Mouse (Mus musculus): Measurements from ENCODE around the gene Prr3. TPM values are rescaled to one million over a fixed set of nuclear protein-coding genes. Genes with fewer than 3 reads are reported as not detected.

Gene Prr3
- total RNA-seq, 1 experiment = 13.8 TPM

GRCm38 (mm10) chr17:35930627-35931026, 49.4 kb downstream of the Prr3 start:
- TF ChIP-seq ZC3H11A (IDR thresholded peaks at IDR 0.05; ENCODE audit: borderline replicate concordance, low read depth, low read length) = no peak
- no peak for TF ChIP-seq MAFK (IDR thresholded peaks at IDR 0.05; ENCODE audit: insufficient read depth, low read depth, low read length)
- no peak for TF ChIP-seq ZNF384 (IDR thresholded peaks at IDR 0.05; ENCODE audit: low read depth, low read length)
- TF ChIP-seq HCFC1 (IDR thresholded peaks at IDR 0.05; ENCODE audit: borderline replicate concordance, insufficient read depth, low read length) = no peak
- TF ChIP-seq CHD2 (IDR thresholded peaks at IDR 0.05; ENCODE audit: low read depth, low read length) = no peak
- peaks cover 49% of the 10 kb centered on the region for H3K36me3 ChIP-seq (ENCODE audit: control insufficient read depth, insufficient read depth, low read length, poor library complexity, severe bottlenecking)
- no peak overlapping the region for H3K9ac ChIP-seq (ENCODE audit: insufficient read depth, low read depth, low read length, poor library complexity, severe bottlenecking)
- H3K4me1 ChIP-seq (ENCODE audit: control insufficient read depth in 2 of 2, insufficient read depth in 2 of 2, low read length in 2 of 2, poor library complexity in 1 of 2) = no peaks in the 10 kb centered on the region; a peak in 1 of 4 replicates
- no peaks in the 10 kb centered on the region for H3K9me3 ChIP-seq (ENCODE audit: control insufficient read depth, insufficient read depth, low read depth, low read length)
- no peak overlapping the region for H3K4me3 ChIP-seq (ENCODE audit: insufficient read depth in 1 of 2, low read depth in 1 of 2, low read length in 2 of 2, poor library complexity in 1 of 2, severe bottlenecking in 1 of 2)
- in situ Hi-C loops (cut with MboI; ENCODE audit: low sequenced_read_pairs in 2 of 2, unreplicated experiment in 2 of 2) = no loop called here
- no peak overlapping the region for H3K27ac ChIP-seq (ENCODE audit: insufficient read depth, low read depth, low read length, poor library complexity, severe bottlenecking)
- no peak for DNase-seq (ENCODE audit: low read depth, low spot score)

- Histone ChIP-seq H3K9me3 (ENCODE audit: control insufficient read depth, insufficient read depth, low read depth, low read length) (no peaks in the 10 kb centered on the region), H3K36me3 (ENCODE audit: control insufficient read depth, insufficient read depth, low read length, poor library complexity, severe bottlenecking) (peaks cover 56% of the 10 kb centered on the region), H3K9ac (ENCODE audit: insufficient read depth, low read depth, low read length, poor library complexity, severe bottlenecking) (no peak overlapping the region), H3K4me1 (ENCODE audit: control insufficient read depth in 2 of 2, insufficient read depth in 2 of 2, low read length in 2 of 2, poor library complexity in 1 of 2) (no peaks in the 10 kb centered on the region; a peak in 1 of 4 replicates), H3K4me3 (ENCODE audit: insufficient read depth in 1 of 2, low read depth in 1 of 2, low read length in 2 of 2, poor library complexity in 1 of 2, severe bottlenecking in 1 of 2) (no peak overlapping the region), H3K27ac (ENCODE audit: insufficient read depth, low read depth, low read length, poor library complexity, severe bottlenecking) (no peak overlapping the region)
- TF ChIP-seq MAFK (IDR thresholded peaks at IDR 0.05; ENCODE audit: insufficient read depth, low read depth, low read length) = no peak
- TF ChIP-seq HCFC1 (IDR thresholded peaks at IDR 0.05; ENCODE audit: borderline replicate concordance, insufficient read depth, low read length) = no peak
- TF ChIP-seq CHD2 (IDR thresholded peaks at IDR 0.05; ENCODE audit: low read depth, low read length) = no peak
- TF ChIP-seq ZC3H11A (IDR thresholded peaks at IDR 0.05; ENCODE audit: borderline replicate concordance, low read depth, low read length) = no peak
- no peak for TF ChIP-seq ZNF384 (IDR thresholded peaks at IDR 0.05; ENCODE audit: low read depth, low read length)
- in situ Hi-C loops (cut with MboI; ENCODE audit: low sequenced_read_pairs in 2 of 2, unreplicated experiment in 2 of 2) = no loop called here
- DNase-seq (ENCODE audit: low read depth, low spot score) = no peak
Measured at GRCm38 (mm10) chr17:35929534-35929933, 50.5 kb downstream of the Prr3 start.

DNA sequence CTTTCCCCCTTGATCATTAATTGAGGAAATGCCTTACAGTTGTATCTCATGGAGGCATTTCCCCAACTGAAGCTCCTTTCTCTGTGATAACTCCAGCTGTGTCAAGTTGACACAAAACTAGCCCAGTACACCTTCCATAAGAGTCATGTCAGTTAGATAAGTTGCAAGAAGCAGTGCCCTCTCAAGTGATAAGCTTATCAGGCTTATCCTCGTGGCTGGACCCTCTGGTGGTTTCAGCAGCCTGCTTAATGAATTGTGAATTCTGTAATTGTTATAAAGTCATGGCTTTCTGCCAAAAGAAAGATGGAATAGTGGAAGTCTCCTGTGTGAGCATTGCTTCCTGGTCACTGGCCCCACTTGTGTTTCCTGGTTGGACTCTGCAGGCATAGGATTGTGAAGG, 52.6 kb downstream of the Prr3 start:
- no peak for TF ChIP-seq MAFK (IDR thresholded peaks at IDR 0.05; ENCODE audit: insufficient read depth, low read depth, low read length)
- no peak for TF ChIP-seq ZC3H11A (IDR thresholded peaks at IDR 0.05; ENCODE audit: borderline replicate concordance, low read depth, low read length)
- no peak for TF ChIP-seq CHD2 (IDR thresholded peaks at IDR 0.05; ENCODE audit: low read depth, low read length)
- no peak for TF ChIP-seq ZNF384 (IDR thresholded peaks at IDR 0.05; ENCODE audit: low read depth, low read length)
- no peak for TF ChIP-seq HCFC1 (IDR thresholded peaks at IDR 0.05; ENCODE audit: borderline replicate concordance, insufficient read depth, low read length)
- Histone ChIP-seq H3K9me3 (ENCODE audit: control insufficient read depth, insufficient read depth, low read depth, low read length) (no peaks in the 10 kb centered on the region), H3K4me3 (ENCODE audit: insufficient read depth in 1 of 2, low read depth in 1 of 2, low read length in 2 of 2, poor library complexity in 1 of 2, severe bottlenecking in 1 of 2) (no peak overlapping the region), H3K36me3 (ENCODE audit: control insufficient read depth, insufficient read depth, low read length, poor library complexity, severe bottlenecking) (peaks cover 72% of the 10 kb centered on the region), H3K4me1 (ENCODE audit: control insufficient read depth in 2 of 2, insufficient read depth in 2 of 2, low read length in 2 of 2, poor library complexity in 1 of 2) (no peaks in the 10 kb centered on the region; a peak in 1 of 4 replicates), H3K9ac (ENCODE audit: insufficient read depth, low read depth, low read length, poor library complexity, severe bottlenecking) (no peak overlapping the region), H3K27ac (ENCODE audit: insufficient read depth, low read depth, low read length, poor library complexity, severe bottlenecking) (no peak overlapping the region)
- in situ Hi-C loops (cut with MboI; ENCODE audit: low sequenced_read_pairs in 2 of 2, unreplicated experiment in 2 of 2) = no loop called here
- no peak for DNase-seq (ENCODE audit: low read depth, low spot score)

GRCm38 (mm10) chr17:35923281-35923680, 56.8 kb downstream of the Prr3 start:
- H3K9ac ChIP-seq (ENCODE audit: insufficient read depth, low read depth, low read length, poor library complexity, severe bottlenecking) = no peak overlapping the region
- no peak overlapping the region for H3K4me3 ChIP-seq (ENCODE audit: insufficient read depth in 1 of 2, low read depth in 1 of 2, low read length in 2 of 2, poor library complexity in 1 of 2, severe bottlenecking in 1 of 2)
- DNase-seq (ENCODE audit: low read depth, low spot score) = no peak
- TF ChIP-seq ZC3H11A (IDR thresholded peaks at IDR 0.05; ENCODE audit: borderline replicate concordance, low read depth, low read length) (no peak), CHD2 (IDR thresholded peaks at IDR 0.05; ENCODE audit: low read depth, low read length) (no peak), ZNF384 (IDR thresholded peaks at IDR 0.05; ENCODE audit: low read depth, low read length) (no peak), HCFC1 (IDR thresholded peaks at IDR 0.05; ENCODE audit: borderline replicate concordance, insufficient read depth, low read length) (no peak), MAFK (IDR thresholded peaks at IDR 0.05; ENCODE audit: insufficient read depth, low read depth, low read length) (no peak)
- H3K36me3 ChIP-seq (ENCODE audit: control insufficient read depth, insufficient read depth, low read length, poor library complexity, severe bottlenecking) = peaks cover 47% of the 10 kb centered on the region
- H3K9me3 ChIP-seq (ENCODE audit: control insufficient read depth, insufficient read depth, low read depth, low read length) = no peaks in the 10 kb centered on the region
- in situ Hi-C loops (cut with MboI; ENCODE audit: low sequenced_read_pairs in 2 of 2, unreplicated experiment in 2 of 2) = no loop called here
- H3K4me1 ChIP-seq (ENCODE audit: control insufficient read depth in 2 of 2, insufficient read depth in 2 of 2, low read length in 2 of 2, poor library complexity in 1 of 2) = peaks cover 0 to 6% of the 10 kb centered on the region in 2 experiments; a peak in 2 of 4 replicates
- no peak overlapping the region for H3K27ac ChIP-seq (ENCODE audit: insufficient read depth, low read depth, low read length, poor library complexity, severe bottlenecking)

GRCm38 (mm10) chr17:35922566-35922965, 57.5 kb downstream of the Prr3 start:
- H3K9ac ChIP-seq (ENCODE audit: insufficient read depth, low read depth, low read length, poor library complexity, severe bottlenecking) = no peak overlapping the region

More at GRCm38 (mm10) chr17:35922566-35922965, 57.5 kb downstream of the Prr3 start:
- no peak for DNase-seq (ENCODE audit: low read depth, low spot score)
- H3K36me3 ChIP-seq (ENCODE audit: control insufficient read depth, insufficient read depth, low read length, poor library complexity, severe bottlenecking) = peaks cover 44% of the 10 kb centered on the region
- H3K27ac ChIP-seq (ENCODE audit: insufficient read depth, low read depth, low read length, poor library complexity, severe bottlenecking) = no peak overlapping the region
- no peak overlapping the region for H3K4me3 ChIP-seq (ENCODE audit: insufficient read depth in 1 of 2, low read depth in 1 of 2, low read length in 2 of 2, poor library complexity in 1 of 2, severe bottlenecking in 1 of 2)
- no peaks in the 10 kb centered on the region for H3K9me3 ChIP-seq (ENCODE audit: control insufficient read depth, insufficient read depth, low read depth, low read length)
- in situ Hi-C loops (cut with MboI; ENCODE audit: low sequenced_read_pairs in 2 of 2, unreplicated experiment in 2 of 2) = no loop called here
- peaks cover 0 to 6% of the 10 kb centered on the region in 2 experiments; a peak in 2 of 4 replicates for H3K4me1 ChIP-seq (ENCODE audit: control insufficient read depth in 2 of 2, insufficient read depth in 2 of 2, low read length in 2 of 2, poor library complexity in 1 of 2)
- TF ChIP-seq ZNF384 (IDR thresholded peaks at IDR 0.05; ENCODE audit: low read depth, low read length) (no peak), HCFC1 (IDR thresholded peaks at IDR 0.05; ENCODE audit: borderline replicate concordance, insufficient read depth, low read length) (no peak), CHD2 (IDR thresholded peaks at IDR 0.05; ENCODE audit: low read depth, low read length) (no peak), ZC3H11A (IDR thresholded peaks at IDR 0.05; ENCODE audit: borderline replicate concordance, low read depth, low read length) (no peak)
